ENCODE assay signal across 8 mouse cellular contexts in the genomic region with DNA sequence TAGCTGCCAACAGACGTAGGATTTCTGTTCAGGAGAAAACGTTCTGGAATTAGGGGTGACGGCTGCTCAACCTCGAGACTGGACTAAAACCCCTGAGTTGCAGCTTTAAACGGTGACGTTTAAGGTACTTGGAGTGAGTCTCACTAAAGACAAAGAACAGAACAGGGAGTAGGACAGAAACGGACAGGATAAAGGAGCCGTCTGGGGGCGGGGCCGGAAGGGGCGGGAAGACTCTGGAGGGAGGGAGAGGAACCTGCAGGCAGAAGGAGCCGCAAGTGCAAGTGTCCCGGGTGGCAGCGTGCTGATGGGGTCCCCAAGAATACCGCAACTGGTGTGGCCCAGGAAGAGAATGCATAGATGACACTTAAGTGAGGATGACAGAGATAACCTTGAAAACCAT. TPM values are rescaled to one million over a fixed set of nuclear protein-coding genes. Genes with fewer than 3 reads are reported as not detected.
A peak's percentile ranks its signal among the peaks of the same experiment; 100 is the strongest.
DNase-seq lines count a peak whose midpoint lies in the region; ATAC-seq lines count a peak whose summit lies in the region.

No protein-coding gene starts in this region.

- H3K36me3 ChIP-seq in heart, embryonic 10.5 days: 0 out of 2 replicates have a peak, but pooled peaks cover 7% of the 10 kb centered on the region
- H3K36me3 ChIP-seq in liver, embryonic 12.5 days: no peaks in the 10 kb centered on the region

- no peaks in the 10 kb centered on the region for H3K9me3 ChIP-seq in heart, embryonic 10.5 days
- no peaks in the 10 kb centered on the region for H3K9me3 ChIP-seq in liver, embryonic 12.5 days (replicated peaks)

- no peak overlapping the region for H3K9ac ChIP-seq in liver, embryonic 12.5 days

- ATAC-seq in liver, embryonic 12.5 days: no peak

- peak overlapping the region; percentile 79 for H3K27ac ChIP-seq in heart, embryonic 10.5 days
- no peak overlapping the region for H3K27ac ChIP-seq in liver, embryonic 12.5 days

- peak; percentile 88 for DNase-seq in heart, embryonic 10.5 days (ENCODE audit: low spot score)
- DNase-seq in heart, adult 18-20 months: no peak
- DNase-seq in 416B (ENCODE audit: low read depth): peak; percentile 45
- peak; percentile 69 for DNase-seq in embryo, embryonic 10.5 days (ENCODE audit: low spot score)
- DNase-seq in spleen, adult 18-20 months: no peak
- no peak for DNase-seq in right cerebral cortex, adult 2 months (ENCODE audit: low spot score in 2 of 2)
- no peak for DNase-seq in layer of hippocampus, adult 18-20 months (ENCODE audit: low spot score in 2 of 2)

- H3K4me1 ChIP-seq in heart, embryonic 10.5 days: peaks cover 45% of the 10 kb centered on the region
- peaks cover 3% of the 10 kb centered on the region for H3K4me1 ChIP-seq in liver, embryonic 12.5 days

- WGBS in heart, embryonic 10.5 days: 7% methylated on average over 15 of the region's 15 CpGs
- whole genome bisulfite sequencing in liver, embryonic 12.5 days (ENCODE audit: insufficient replicate concordance): 8% methylated on average over 15 of the region's 15 CpGs

- peak overlapping the region; percentile 46 for H3K4me2 ChIP-seq in liver, embryonic 12.5 days

- peak overlapping the region; percentile 47 for H3K4me3 ChIP-seq in heart, embryonic 10.5 days
- 0 out of 2 replicates have a peak overlapping the region, but pooled peaks have one; percentile 4 for H3K4me3 ChIP-seq in liver, embryonic 12.5 days

- no peaks in the 10 kb centered on the region for H3K27me3 ChIP-seq in heart, embryonic 10.5 days (ENCODE audit: insufficient read depth, poor library complexity, severe bottlenecking)
- no peaks in the 10 kb centered on the region for H3K27me3 ChIP-seq in liver, embryonic 12.5 days (replicated peaks)

RNA-seq across cellular contexts. Expression of a gene that starts 9.8 kb away (rescaled TPM):
- 16.3 and 21.4 TPM in 2 replicates for polyA plus RNA-seq in heart, embryonic 10.5 days (2016; fragmentation: Nextera tagmentation; extraction: Ambion mirVana)
- 10 to 100 TPM; 11.2 to 13.0 TPM for total RNA-seq in heart, adult 18-20 months (2021)
- 2.4 and 2.9 TPM in 2 replicates for polyA plus RNA-seq in liver, embryonic 12.5 days (2016; fragmentation: Nextera tagmentation; extraction: Ambion mirVana)
- total RNA-seq in layer of hippocampus, adult 18-20 months (2021): 1 to 10 TPM in 1 of 2 experiments, under 1 TPM in 1; 0.79 to 1.2 TPM

RNA-seq across cellular contexts. Expression of a gene that starts 40.6 kb away (rescaled TPM):
- polyA plus RNA-seq in heart, embryonic 10.5 days (2016; fragmentation: Nextera tagmentation; extraction: Ambion mirVana): 0.16 and 0.21 TPM in 2 replicates
- total RNA-seq in heart, adult 18-20 months (2021): 10 to 100 TPM; 32.8 to 36.1 TPM
- polyA plus RNA-seq in liver, embryonic 12.5 days (2016; fragmentation: Nextera tagmentation; extraction: Ambion mirVana): 0.19 and 0.43 TPM in 2 replicates
- 100 to 1,000 TPM; 112 to 119 TPM for total RNA-seq in layer of hippocampus, adult 18-20 months (2021)

Comparison
In these comparisons a context has a peak if more than half of its experiments do, and no peak if none do; other contexts are left out.
1. DNase-seq: peak in heart, embryonic 10.5 days (single experiment), 416B (single experiment) and embryo, embryonic 10.5 days (single experiment); none in heart, adult 18-20 months (0 of 2), spleen, adult 18-20 months (0 of 2), right cerebral cortex, adult 2 months (0 of 2) and layer of hippocampus, adult 18-20 months (0 of 2).
2. RNA of a gene that starts 9.8 kb away (total RNA-seq): 11.2 to 13.0 TPM in heart, adult 18-20 months; 0.79 to 1.2 TPM in layer of hippocampus, adult 18-20 months; every median in the first group is over 4 times any median in the second.